In genomic region chr8:111743792-111744696, GRCm38 (mm10) we compare ENCODE assay signal across 8 mouse cellular contexts. TPM values are rescaled to one million over a fixed set of nuclear protein-coding genes. Genes with fewer than 3 reads are reported as not detected.
DNase-seq lines count a peak whose midpoint lies in the region; ATAC-seq and TF ChIP-seq lines count a peak whose summit lies in the region.

TSS of gene Bcar1 (minus strand) at chr8:111743809.

- H3K27me3 ChIP-seq in forebrain, postnatal 0 days (ENCODE audit: insufficient read depth, low read length) = no peaks in the 10 kb centered on the region

- H3K27ac ChIP-seq in forebrain, postnatal 0 days (ENCODE audit: low read depth, low read length) = peak within 1 kb of the TSS; percentile 82

- peaks cover 34% of the 10 kb centered on the region for H3K4me1 ChIP-seq in forebrain, postnatal 0 days (ENCODE audit: insufficient read depth)

- peak within 1 kb of the TSS; percentile 72 for H3K4me2 ChIP-seq in forebrain, postnatal 0 days (ENCODE audit: low read depth)

- WGBS in forebrain, postnatal 0 days = 15% methylated on average over 35 of the region's 40 CpGs

- H3K36me3 ChIP-seq in forebrain, postnatal 0 days (ENCODE audit: insufficient read depth) = no peaks in the 10 kb centered on the region

- ATAC-seq in forebrain, postnatal 0 days = peak; percentile 53

- no peak for TF ChIP-seq CTCF in forebrain, postnatal 0 days (IDR thresholded peaks at IDR 0.05; ENCODE audit: low read depth)

- no peaks in the 10 kb centered on the region for H3K9me3 ChIP-seq in forebrain, postnatal 0 days (ENCODE audit: low read length)

- H3K9ac ChIP-seq in forebrain, postnatal 0 days = peak within 1 kb of the TSS; percentile 92

- H3K4me3 ChIP-seq in forebrain, postnatal 0 days (ENCODE audit: low read depth, low read length) = peak within 1 kb of the TSS; percentile 78

- DNase-seq in MEL-GATA-1-ER (ENCODE audit: extremely low read depth, low read depth) = peak; percentile 39
- peak; percentile 81 for DNase-seq in cerebellum, adult 11-12 months
- peak; percentile 86 for DNase-seq in forebrain, postnatal 0 days
- peak; percentile 92 for DNase-seq in heart, postnatal 4 days
- peak; percentile 68 to 77 for DNase-seq in layer of hippocampus, postnatal 14 days (ENCODE audit: low spot score in 2 of 2)
- DNase-seq in lung, postnatal 10 days = peak; percentile 87
- peak; percentile 68 to 75 for DNase-seq in right cerebral cortex, adult 2 months (ENCODE audit: low spot score in 2 of 2)
- no peak for DNase-seq in spleen, postnatal 36 days (ENCODE audit: low spot score in 2 of 2)

RNA-seq across cellular contexts. Expression of gene Bcar1, which starts in this region (rescaled TPM):
- 53.4 and 60.3 TPM in 2 replicates for total RNA-seq in forebrain, postnatal 0 days (2014; rRNA removed)
- 43.4 and 47.0 TPM in 2 replicates for polyA plus RNA-seq in forebrain, postnatal 0 days (2015; fragmentation: Nextera tagmentation; extraction: Ambion mirVana)
- 10 to 100 TPM; 62.7 to 65.0 TPM for total RNA-seq in heart, postnatal 4 days (2021)
- 10 to 100 TPM; 66.5 to 73.8 TPM for total RNA-seq in layer of hippocampus, postnatal 14 days (2021)

Comparison
In these comparisons a context has a peak if more than half of its experiments do, and no peak if none do; other contexts are left out.
1. DNase-seq: peak in MEL-GATA-1-ER (single experiment), cerebellum, adult 11-12 months (single experiment), forebrain, postnatal 0 days (single experiment), heart, postnatal 4 days (single experiment), layer of hippocampus, postnatal 14 days (2 of 2), lung, postnatal 10 days (single experiment) and right cerebral cortex, adult 2 months (2 of 2); none in spleen, postnatal 36 days (0 of 2).